Mouse (Mus musculus): ENCODE data around the gene Ctsa.

DNA sequence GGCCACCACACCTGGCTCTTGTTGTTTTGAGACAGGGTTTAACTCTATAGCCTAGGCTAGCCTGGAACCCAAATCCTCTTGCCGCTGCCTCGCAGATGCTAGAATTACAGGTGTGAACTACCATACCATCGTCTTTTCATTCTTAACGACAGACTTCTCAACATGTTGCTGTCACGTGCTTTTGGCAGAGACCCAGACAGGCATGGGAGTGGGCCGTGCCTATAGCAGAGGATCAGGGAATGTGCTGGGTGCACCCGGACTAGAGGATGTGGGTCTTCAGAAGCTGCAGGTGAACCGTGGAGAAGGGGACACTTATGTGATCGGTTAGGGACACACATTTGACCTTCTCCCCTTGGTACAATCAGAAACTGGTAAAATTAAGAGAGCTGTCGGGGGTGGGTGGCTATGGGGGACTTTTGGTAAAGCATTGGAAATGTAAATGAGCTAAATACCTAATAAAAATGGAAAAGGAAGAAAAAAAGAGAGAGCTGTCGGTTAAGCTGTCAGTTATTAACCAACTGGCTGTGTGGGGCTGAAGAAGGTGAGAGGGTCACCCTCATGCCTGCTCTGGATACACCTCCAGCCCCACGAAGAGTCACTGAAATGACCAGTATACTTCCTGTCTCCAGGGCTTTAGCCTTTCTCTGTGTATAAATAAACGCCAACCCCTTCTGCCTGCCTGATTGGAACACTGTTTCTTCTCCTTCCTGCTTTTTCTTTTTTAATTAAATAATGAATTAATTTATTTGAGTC is 32.2 kb upstream of the Ctsa start:
- TF ChIP-seq CTCF (conservative IDR thresholded peaks at IDR 0.05; ENCODE audit: low read length) (no peak), POU5F1 (IDR thresholded peaks at IDR 0.05; ENCODE audit: borderline replicate concordance, low read length) (no peak), NANOG (IDR thresholded peaks at IDR 0.05; ENCODE audit: borderline replicate concordance, low read length) (no peak)

Data from E14TG2a.4 (cell line).